Mouse (Mus musculus) CD8-positive naive resting alpha-beta T cell, adult 2 months (primary cell): ENCODE measurements at regions not wholly inside any gene's neighbourhood (a gene's known extent, or its start where the extent isn't known, plus 50 kb on each side); places are given as distances from the start of the nearest gene placed in this dataset.
A peak's percentile ranks its signal among the peaks of the same experiment; 100 is the strongest.

Source experiments
- DNase-seq, 2 experiments: peaks; one replicate each; pipeline ENCODE4 v3.0.0; 2022; ENCODE audit warnings: low read depth in 2 of 2, low spot score in 2 of 2

GRCm38 (mm10) chr6:94773604-94774486 lies 73.9 kb upstream of the Lrig1 start:
- DNase-seq: no peak

- no peak for DNase-seq
Measured at GRCm38 (mm10) chr6:94772868-94773603, 73.1 kb upstream of the Lrig1 start.

- DNase-seq: no peak
Measured at GRCm38 (mm10) chr6:94772391-94772790, 72.4 kb upstream of the Lrig1 start.

GRCm38 (mm10) chr6:94768230-94768629 lies 68.3 kb upstream of the Lrig1 start:
- DNase-seq: no peak

GRCm38 (mm10) chr6:94765724-94766123 lies 65.8 kb upstream of the Lrig1 start:
- no peak for DNase-seq

- DNase-seq: no peak
Measured at GRCm38 (mm10) chr6:94761341-94761740, 61.4 kb upstream of the Lrig1 start.

GRCm38 (mm10) chr6:94760629-94761111 lies 60.7 kb upstream of the Lrig1 start:
- DNase-seq: peak; percentile 62 to 64

- DNase-seq: no peak
Measured at GRCm38 (mm10) chr6:94759649-94760048, 59.7 kb upstream of the Lrig1 start.

- no peak for DNase-seq
Measured at GRCm38 (mm10) chr6:94756006-94756405, 56.0 kb upstream of the Lrig1 start.

- no peak for DNase-seq
Measured at GRCm38 (mm10) chr6:94755297-94755831, 55.4 kb upstream of the Lrig1 start.

GRCm38 (mm10) chr6:94754522-94754921 lies 54.6 kb upstream of the Lrig1 start:
- DNase-seq: no peak

- peak in 1 of 2 experiments; percentile 15 for DNase-seq
Measured at GRCm38 (mm10) chr6:94751101-94751440, 51.1 kb upstream of the Lrig1 start.

GRCm38 (mm10) chr6:94750228-94751100 lies 50.5 kb upstream of the Lrig1 start:
- DNase-seq: no peak
